28 mouse cellular contexts compared by ENCODE assay signal in the genomic region with DNA sequence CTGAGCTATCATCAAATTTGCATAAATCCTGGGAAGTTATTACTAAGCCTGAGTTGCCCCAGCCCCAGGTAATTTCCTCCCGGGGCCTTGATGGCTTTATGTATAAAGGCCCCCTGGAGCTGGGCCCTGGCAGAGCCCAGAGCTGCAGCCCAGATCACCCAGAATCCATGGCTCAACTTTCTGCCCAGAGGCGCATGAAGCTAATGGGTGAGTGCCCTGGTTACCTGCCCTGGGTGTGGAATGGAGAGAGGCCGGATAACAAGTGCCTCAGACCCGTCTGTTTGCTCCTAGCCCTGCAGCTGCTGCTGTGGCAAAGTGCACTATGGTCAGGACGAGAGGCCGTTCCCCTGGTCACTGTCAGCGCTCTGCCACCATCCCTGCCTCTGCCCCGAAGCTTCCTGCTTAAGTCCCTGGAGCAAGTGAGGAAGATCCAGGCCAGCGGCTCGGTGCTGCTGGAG. TPM values are rescaled to one million over a fixed set of nuclear protein-coding genes. Genes with fewer than 3 reads are reported as not detected.
DNase-seq lines count a peak whose midpoint lies in the region; ATAC-seq lines count a peak whose summit lies in the region.
"Had no signal": no experiment of that assay in that cellular context is flagged by ENCODE, and none has a peak within 500 bp of the region (broad histone marks: within the 10 kb centered on the region; RNA-seq: fewer than 3 reads in every experiment).

Csf3 (plus strand) TSS at position 51 of the 458 bp plus-strand sequence.

- H3K27me3 ChIP-seq in kidney, embryonic 15.5 days: no peaks in the 10 kb centered on the region
- H3K27me3 ChIP-seq in neural tube, embryonic 12.5 days (replicated peaks): no peaks in the 10 kb centered on the region
- H3K27me3 ChIP-seq: CH12.LX; liver, embryonic 15.5 days had no signal

- 33% methylated on average over 10 of the region's 10 CpGs for WGBS in kidney, embryonic 15.5 days
- 31% methylated on average over 10 of the region's 10 CpGs for WGBS in neural tube, embryonic 12.5 days

- H3K27ac ChIP-seq in kidney, embryonic 15.5 days: peak within 1 kb of the TSS; percentile 55
- H3K27ac ChIP-seq in neural tube, embryonic 12.5 days: no peak within 1 kb of the TSS
- H3K27ac ChIP-seq: hindbrain, embryonic 14.5 days; limb, embryonic 12.5 days; liver, embryonic 15.5 days had no signal

- no peak within 1 kb of the TSS for H3K4me2 ChIP-seq in kidney, embryonic 15.5 days
- no peak within 1 kb of the TSS for H3K4me2 ChIP-seq in neural tube, embryonic 12.5 days (replicated peaks)
- H3K4me2 ChIP-seq: hindbrain, embryonic 14.5 days; limb, embryonic 12.5 days; liver, embryonic 15.5 days had no signal

- intact Hi-C loops in gastrocnemius, postnatal 14 days (cut with DNase I; ENCODE audit: low total_unique reads): loop anchor here (5.0 to 10.0 kb wide), 2 partner anchors 126 to 204 kb away; partner anchors contain the start of gene Cdc6

- H3K9me3 ChIP-seq in kidney, embryonic 15.5 days (replicated peaks): no peaks in the 10 kb centered on the region
- H3K9me3 ChIP-seq in neural tube, embryonic 12.5 days: no peaks in the 10 kb centered on the region
- H3K9me3 ChIP-seq: limb, embryonic 12.5 days; liver, embryonic 15.5 days; megakaryocyte, embryonic 14.5 days had no signal

- H3K4me1 ChIP-seq in kidney, embryonic 15.5 days: peaks cover 82% of the 10 kb centered on the region
- H3K4me1 ChIP-seq in neural tube, embryonic 12.5 days: no peaks in the 10 kb centered on the region
- H3K4me1 ChIP-seq: liver, embryonic 15.5 days had no signal

- peak; percentile 3 for DNase-seq in gastrocnemius, postnatal 14 days
- no peak for DNase-seq in gastrocnemius, postnatal 4 days (ENCODE audit: low spot score in 2 of 2)
- no peak for DNase-seq in kidney, adult 18-20 months
- DNase-seq in neural tube, embryonic 10.5 days (ENCODE audit: extremely low spot score, low spot score): no peak
- no peak for DNase-seq in frontal cortex, postnatal 10 days (ENCODE audit: low spot score in 2 of 2)
- DNase-seq: adrenal gland, postnatal 25 days; cerebellum, adult 11 months; cerebellum, postnatal 25 days; gastrocnemius, postnatal 36 days; kidney, adult 9 months; lung, postnatal 14 days; thymus, postnatal 36 days had no signal

- no peak within 1 kb of the TSS for H3K4me3 ChIP-seq in kidney, embryonic 15.5 days (replicated peaks)
- H3K4me3 ChIP-seq in neural tube, embryonic 12.5 days: no peak within 1 kb of the TSS
- H3K4me3 ChIP-seq: erythroblast, embryonic 14.5 days; limb, embryonic 12.5 days; liver, embryonic 15.5 days; megakaryocyte, embryonic 14.5 days had no signal

- no peak for ATAC-seq in kidney, embryonic 15.5 days (replicated peaks; ENCODE audit: low FRiP score)
- no peak for ATAC-seq in neural tube, embryonic 12.5 days (ENCODE audit: low FRiP score, low read depth)
- ATAC-seq: forebrain, embryonic 14.5 days had no signal

- peaks cover 21% of the 10 kb centered on the region for H3K36me3 ChIP-seq in kidney, embryonic 15.5 days
- H3K36me3 ChIP-seq in neural tube, embryonic 12.5 days: peaks cover 34% of the 10 kb centered on the region

- H3K9ac ChIP-seq in kidney, embryonic 15.5 days: no peak within 1 kb of the TSS
- 0 out of 2 replicates have a peak within 1 kb of the TSS, but pooled peaks have one; percentile 23 for H3K9ac ChIP-seq in neural tube, embryonic 12.5 days
- H3K9ac ChIP-seq: hindbrain, embryonic 14.5 days; limb, embryonic 12.5 days; liver, embryonic 15.5 days had no signal

RNA-seq across cellular contexts. Expression of gene Csf3, which starts in this region (rescaled TPM):
- not detected for total RNA-seq in gastrocnemius, postnatal 14 days (2021)
- not detected for total RNA-seq in gastrocnemius, postnatal 4 days (2021)
- 0.23 TPM in 1 of 2 replicates, not detected in the other for polyA plus RNA-seq in kidney, embryonic 15.5 days (2015; fragmentation: Nextera tagmentation; extraction: Ambion mirVana)
- not detected in 2 replicates for polyA plus RNA-seq in neural tube, embryonic 12.5 days (2016; fragmentation: Nextera tagmentation; extraction: Ambion mirVana)
- total RNA-seq: adrenal gland, postnatal 25 days; CH12.LX; gastrocnemius, postnatal 36 days; layer of hippocampus, postnatal 10 days; left cerebral cortex, adult 8-10 months; MEL had no signal
- polyA plus RNA-seq: erythroblast, embryonic 14.5 days; forebrain, embryonic 14.5 days; heart, postnatal 0 days; hindbrain, embryonic 14.5 days; intestine, embryonic 14.5 days; large intestine, adult 2 months; limb, embryonic 12.5 days; liver, embryonic 15.5 days; neural tube, embryonic 11.5 days had no signal

Comparison
In these comparisons a context has a peak if more than half of its experiments do, and no peak if none do; other contexts are left out.
1. Peak in DNase-seq in gastrocnemius, postnatal 14 days; RNA of the gene not detected or under 1 TPM.